Mouse (Mus musculus): ENCODE results near the gene Kif3a. TPM values are rescaled to one million over a fixed set of nuclear protein-coding genes. Genes with fewer than 3 reads are reported as not detected.

Gene Kif3a
- polyA plus RNA-seq, 1 experiment: 12.2 TPM

- no peak overlapping the region for H3K4me3 ChIP-seq (ENCODE audit: insufficient read depth, low read depth, low read length)
- H3K27ac ChIP-seq (replicated peaks; ENCODE audit: low read depth, low read length): no peak overlapping the region
- H3K4me1 ChIP-seq (ENCODE audit: control insufficient read depth, insufficient read depth, insufficient read length, low read length): no peaks in the 10 kb centered on the region
Observed at GRCm38 (mm10) chr11:53637046-53637802, 70.0 kb downstream of the Kif3a start.

- Histone ChIP-seq H3K27ac (replicated peaks; ENCODE audit: low read depth, low read length) (no peak overlapping the region), H3K4me3 (ENCODE audit: insufficient read depth, low read depth, low read length) (no peak overlapping the region), H3K4me1 (ENCODE audit: control insufficient read depth, insufficient read depth, insufficient read length, low read length) (no peaks in the 10 kb centered on the region)
Observed at GRCm38 (mm10) chr11:53637803-53638260, 70.7 kb downstream of the Kif3a start.

GRCm38 (mm10) chr11:53642744-53643279 lies 75.6 kb downstream of the Kif3a start:
- H3K4me3 ChIP-seq (ENCODE audit: insufficient read depth, low read depth, low read length): no peak overlapping the region
- H3K27ac ChIP-seq (replicated peaks; ENCODE audit: low read depth, low read length): no peak overlapping the region
- H3K4me1 ChIP-seq (ENCODE audit: control insufficient read depth, insufficient read depth, insufficient read length, low read length): no peaks in the 10 kb centered on the region

- H3K4me1 ChIP-seq (ENCODE audit: control insufficient read depth, insufficient read depth, insufficient read length, low read length): no peaks in the 10 kb centered on the region
- H3K27ac ChIP-seq (replicated peaks; ENCODE audit: low read depth, low read length): no peak overlapping the region
- H3K4me3 ChIP-seq (ENCODE audit: insufficient read depth, low read depth, low read length): no peak overlapping the region
Observed at GRCm38 (mm10) chr11:53644017-53644416, 76.8 kb downstream of the Kif3a start.

- Histone ChIP-seq H3K4me1 (ENCODE audit: control insufficient read depth, insufficient read depth, insufficient read length, low read length) (no peaks in the 10 kb centered on the region), H3K4me3 (ENCODE audit: insufficient read depth, low read depth, low read length) (no peak overlapping the region), H3K27ac (replicated peaks; ENCODE audit: low read depth, low read length) (no peak overlapping the region)
Observed at GRCm38 (mm10) chr11:53651441-53651840, 84.3 kb downstream of the Kif3a start.

Other genes with a start within 250 kb of the Kif3a start
- gene Zcchc10, start 242.7 kb upstream of the Kif3a start, polyA plus RNA-seq (2012; ENCODE audit: insufficient read depth, insufficient read length, missing spikeins): 10.4 and 13.9 TPM in 2 replicates
- gene Aff4, start 216.5 kb upstream of the Kif3a start, polyA plus RNA-seq (2012; ENCODE audit: insufficient read depth, insufficient read length, missing spikeins): 17.7 and 77.7 TPM in 2 replicates
- not detected in 2 replicates for gene Leap2, start 144.2 kb upstream of the Kif3a start, polyA plus RNA-seq (2012; ENCODE audit: insufficient read depth, insufficient read length, missing spikeins)
- gene Uqcrq, start 136.5 kb upstream of the Kif3a start, polyA plus RNA-seq (2012; ENCODE audit: insufficient read depth, insufficient read length, missing spikeins): 4,304 and 4,488 TPM in 2 replicates
- not detected in 2 replicates for gene Gdf9, start 136.4 kb upstream of the Kif3a start, polyA plus RNA-seq (2012; ENCODE audit: insufficient read depth, insufficient read length, missing spikeins)
- not detected in 2 replicates for gene Gm10447, start 110.3 kb upstream of the Kif3a start, polyA plus RNA-seq (2012; ENCODE audit: insufficient read depth, insufficient read length, missing spikeins)
- 2.1 and 4.7 TPM in 2 replicates for gene Shroom1, start 110.2 kb upstream of the Kif3a start, polyA plus RNA-seq (2012; ENCODE audit: insufficient read depth, insufficient read length, missing spikeins)
- not detected in 2 replicates for gene Gm9837, start 96.9 kb upstream of the Kif3a start, polyA plus RNA-seq (2012; ENCODE audit: insufficient read depth, insufficient read length, missing spikeins)
- not detected in 2 replicates for gene Gm9945, start 87.2 kb upstream of the Kif3a start, polyA plus RNA-seq (2012; ENCODE audit: insufficient read depth, insufficient read length, missing spikeins)
- gene Sowaha, start 87.1 kb upstream of the Kif3a start, polyA plus RNA-seq (2012; ENCODE audit: insufficient read depth, insufficient read length, missing spikeins): not detected in 2 replicates
- gene Sept8, start 48.1 kb upstream of the Kif3a start, polyA plus RNA-seq (2012; ENCODE audit: insufficient read depth, insufficient read length, missing spikeins): 9.9 and 13.3 TPM in 2 replicates
- gene Il4, start 51.3 kb downstream of the Kif3a start, polyA plus RNA-seq (2012; ENCODE audit: insufficient read depth, insufficient read length, missing spikeins): not detected in 2 replicates
- gene Il13, start 67.3 kb downstream of the Kif3a start, polyA plus RNA-seq (2012; ENCODE audit: insufficient read depth, insufficient read length, missing spikeins): not detected in 2 replicates
- 3.9 and 4.8 TPM in 2 replicates for gene Rad50, start 139.9 kb downstream of the Kif3a start, polyA plus RNA-seq (2012; ENCODE audit: insufficient read depth, insufficient read length, missing spikeins)
- not detected in 2 replicates for gene Il5, start 153.4 kb downstream of the Kif3a start, polyA plus RNA-seq (2012; ENCODE audit: insufficient read depth, insufficient read length, missing spikeins)
- 12.5 and 27.9 TPM in 2 replicates for gene Irf1, start 202.6 kb downstream of the Kif3a start, polyA plus RNA-seq (2012; ENCODE audit: insufficient read depth, insufficient read length, missing spikeins)
- gene Gm17334, start 205.8 kb downstream of the Kif3a start, polyA plus RNA-seq (2012; ENCODE audit: insufficient read depth, insufficient read length, missing spikeins): not detected in 2 replicates

Data from brown adipose tissue, adult 24 weeks (tissue).